Mouse (Mus musculus) mature B cell (primary cell): ENCODE data around the gene Thada.

ENCODE experiments used
- in situ Hi-C: fragments of 300-500 bp; cut with MboI; formaldehyde crosslinking; loops from 2 replicates; pipeline ENCODE4 v1.14.3; 2019

Gene Thada

DNA sequence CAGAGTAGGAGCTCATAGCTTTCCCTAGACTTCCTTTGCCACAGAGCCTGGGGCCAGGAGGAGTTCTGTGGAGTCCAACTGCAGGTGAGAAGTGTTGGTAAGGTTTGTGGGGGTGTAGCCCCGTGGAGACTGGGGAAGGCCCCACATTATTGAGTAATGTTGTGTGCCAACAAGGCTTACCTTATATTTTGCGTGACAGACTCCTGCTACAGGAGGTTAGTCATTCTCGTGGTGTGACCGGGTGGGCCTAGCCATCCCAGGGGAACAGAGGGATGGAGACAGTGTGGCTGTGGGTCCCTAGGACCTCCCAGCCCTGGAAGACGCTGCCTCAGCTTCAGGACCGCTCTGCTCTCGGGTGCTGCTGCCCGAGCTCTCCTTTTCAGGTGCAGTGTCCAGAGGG, 301.9 kb downstream of the Thada start:
- in situ Hi-C loops = no loop called here

DNA sequence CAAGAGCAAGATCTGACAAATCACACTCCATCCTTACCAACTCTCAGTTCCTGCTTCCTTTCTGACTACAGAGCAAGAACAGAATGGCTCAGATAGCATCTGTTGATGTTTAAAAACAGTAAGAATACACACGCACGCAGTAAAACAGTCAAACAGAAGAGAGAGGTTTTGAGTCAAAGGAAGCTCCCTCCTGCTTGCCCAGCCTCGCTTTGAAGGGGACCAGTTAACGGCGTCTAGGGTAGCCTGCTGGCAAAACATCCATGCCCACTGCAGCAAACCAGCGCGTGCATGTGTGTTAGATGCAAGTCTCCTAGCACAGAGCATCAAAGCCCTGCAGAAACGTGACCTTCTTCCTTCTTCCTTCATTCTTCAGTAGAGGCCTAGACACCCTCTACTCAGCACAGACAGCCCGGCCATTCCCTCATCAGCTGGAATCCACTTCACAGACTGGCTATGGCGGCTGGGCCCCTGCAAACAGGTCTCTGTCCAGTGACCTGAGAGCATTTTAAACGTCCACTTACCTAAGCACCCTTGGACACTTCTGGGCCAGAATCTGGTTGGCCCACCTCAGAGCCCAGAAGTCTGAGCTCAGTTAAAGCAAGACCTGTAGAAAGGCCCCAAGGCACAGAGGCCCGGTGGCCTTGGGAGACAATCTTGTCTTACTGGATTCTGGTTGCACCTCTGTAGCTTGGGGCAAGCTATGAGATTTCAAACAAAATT, 302.8 kb downstream of the Thada start:
- in situ Hi-C loops = no loop called here

- in situ Hi-C loops = no loop called here
Measured at GRCm38 (mm10) chr17:84162211-84162760, 303.7 kb downstream of the Thada start.

- in situ Hi-C loops = no loop called here
Measured at GRCm38 (mm10) chr17:84161231-84161854, 304.7 kb downstream of the Thada start.

- in situ Hi-C loops = no loop called here
Measured at GRCm38 (mm10) chr17:84158891-84159290, 307.1 kb downstream of the Thada start.

GRCm38 (mm10) chr17:84158461-84158795, 307.6 kb downstream of the Thada start:
- in situ Hi-C loops = no loop called here

- in situ Hi-C loops = no loop called here
Measured at GRCm38 (mm10) chr17:84157743-84158460, 308.1 kb downstream of the Thada start.

DNA sequence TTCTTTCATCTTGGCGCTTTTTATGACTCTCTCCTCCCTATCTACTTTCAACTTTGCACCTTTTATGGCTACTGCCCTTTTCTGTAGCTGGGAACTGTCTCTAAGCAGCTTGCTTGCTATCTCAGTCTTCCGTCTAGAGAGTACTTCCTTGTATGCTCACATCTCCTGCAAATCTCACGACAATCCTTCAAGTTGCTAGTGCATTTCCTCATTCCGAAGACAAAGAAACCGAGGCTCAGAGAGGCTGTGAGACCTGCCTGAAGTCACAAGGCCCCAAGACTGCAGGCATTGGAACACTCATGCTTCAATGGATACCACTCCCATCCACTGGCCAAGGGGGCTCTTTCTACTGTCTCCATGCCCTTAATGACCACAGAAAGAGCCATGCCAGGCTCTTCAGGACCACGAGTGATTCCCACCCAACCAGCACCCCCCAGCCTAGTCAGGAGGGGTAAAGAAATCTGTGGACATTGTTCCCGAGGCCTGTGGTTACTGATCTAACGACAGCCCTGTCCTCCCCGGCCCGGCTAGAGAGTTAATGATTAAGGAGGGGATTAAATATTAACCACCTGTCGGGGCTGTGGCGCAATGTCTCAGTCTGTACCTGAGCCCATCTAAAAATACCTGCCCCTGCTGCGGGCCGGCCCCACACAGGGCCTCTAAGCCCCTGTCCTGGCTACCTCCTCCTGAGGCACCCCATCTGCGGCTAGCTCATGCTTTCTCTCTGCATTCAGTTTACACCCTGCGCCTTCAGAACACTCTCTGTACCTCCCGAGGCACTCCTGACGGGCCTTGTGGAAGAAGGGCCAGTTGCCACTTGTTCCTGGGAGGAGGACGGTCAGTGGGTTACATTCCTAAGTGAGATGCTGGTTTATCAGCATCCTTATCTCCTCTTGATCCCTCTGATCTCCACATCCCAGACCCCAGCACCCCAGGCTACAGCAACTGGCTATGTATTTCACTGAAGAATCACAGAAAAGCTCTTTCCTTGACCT, 309.0 kb downstream of the Thada start:
- in situ Hi-C loops = no loop called here

- in situ Hi-C loops = no loop called here
Measured at GRCm38 (mm10) chr17:84156227-84156573, 309.8 kb downstream of the Thada start.

GRCm38 (mm10) chr17:84155516-84156226, 310.3 kb downstream of the Thada start:
- in situ Hi-C loops = no loop called here

DNA sequence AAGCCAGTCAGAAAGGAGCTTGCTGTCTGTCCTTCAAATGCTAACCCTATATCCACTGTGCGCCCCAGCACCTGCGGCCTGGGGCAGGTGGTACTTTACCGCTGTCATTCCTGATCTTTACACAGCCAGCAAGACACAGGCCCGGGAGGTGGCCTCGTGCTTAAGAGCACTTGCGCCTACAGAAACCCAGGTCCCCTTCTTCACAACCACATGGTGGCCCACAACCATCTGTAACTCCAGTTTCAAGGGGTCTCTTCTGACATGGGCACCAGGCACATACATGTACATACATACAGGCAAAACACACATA, 311.0 kb downstream of the Thada start:
- in situ Hi-C loops = no loop called here

DNA sequence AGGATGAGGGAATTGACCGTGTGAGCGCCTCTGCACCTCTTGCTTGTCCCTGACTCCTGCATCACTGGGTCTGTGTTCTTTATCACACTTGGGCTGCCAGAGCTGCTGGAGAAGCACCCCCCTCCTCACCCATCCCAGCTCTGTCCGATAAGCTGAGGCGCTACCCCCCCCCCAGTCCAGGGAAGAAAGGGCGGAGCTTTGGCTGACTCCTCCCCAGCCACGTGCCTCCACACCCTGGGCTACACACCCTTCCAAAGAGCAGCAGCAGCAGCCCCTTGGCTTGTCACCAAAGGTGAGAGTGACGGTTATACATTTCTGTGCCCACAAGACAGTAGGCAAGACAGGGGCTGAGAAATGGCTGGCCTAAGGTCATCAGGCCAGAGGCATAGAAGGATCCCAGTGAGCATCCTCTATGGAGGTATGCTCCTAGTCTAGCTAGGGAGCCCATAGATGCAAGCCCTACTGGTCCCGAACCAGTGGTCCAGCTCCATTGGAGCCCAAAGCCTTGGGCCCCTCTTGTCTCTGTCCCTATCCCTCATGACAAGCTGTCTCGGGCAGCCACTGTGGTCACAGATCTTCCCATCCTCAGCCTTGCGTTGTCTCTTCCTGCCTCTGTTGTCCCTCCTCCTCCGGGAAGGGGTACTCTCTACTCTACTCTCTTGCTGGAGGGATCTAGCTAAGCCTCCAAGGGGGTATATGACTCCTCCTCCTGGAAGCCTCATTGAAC, 311.5 kb downstream of the Thada start:
- in situ Hi-C loops = no loop called here

DNA sequence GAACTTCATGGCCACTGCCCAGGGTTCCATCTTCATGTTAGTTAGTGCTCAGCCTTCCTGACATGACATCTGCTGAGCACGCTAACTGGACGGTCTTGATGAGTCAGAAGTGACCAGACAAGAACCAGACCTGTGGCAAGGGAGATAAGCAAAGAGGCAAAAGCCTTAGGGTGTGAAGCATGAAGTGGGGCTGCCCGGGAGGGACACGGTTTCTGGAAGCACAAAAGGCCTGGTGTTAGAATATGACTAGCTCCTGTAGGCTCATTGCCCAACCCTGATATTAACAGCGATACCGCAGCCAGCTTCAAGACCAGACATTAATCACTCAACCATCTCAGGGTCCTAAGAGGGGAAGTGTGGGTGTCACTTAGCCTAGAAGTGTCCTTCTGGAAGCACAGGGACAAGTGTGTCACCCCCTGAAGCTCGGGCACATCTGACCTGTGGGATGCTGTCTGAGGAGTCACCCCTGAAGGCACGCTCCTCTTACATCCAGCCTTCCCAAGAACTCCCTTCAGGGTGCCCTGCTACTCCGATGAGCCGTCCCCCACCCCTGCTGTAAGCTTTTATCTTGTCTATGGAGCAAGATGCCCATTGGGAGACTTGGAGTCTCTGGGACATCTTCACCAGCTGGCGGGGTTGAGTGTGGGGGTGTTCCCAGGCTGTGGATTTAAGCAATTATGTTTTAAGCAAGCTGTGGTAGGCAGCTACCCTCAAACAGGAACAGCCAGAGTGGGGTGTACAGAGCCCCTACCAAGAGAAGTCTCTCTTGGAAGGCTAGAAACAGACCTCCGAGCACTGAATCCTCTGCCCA, 312.8 kb downstream of the Thada start:
- in situ Hi-C loops = no loop called here

- in situ Hi-C loops = no loop called here
Measured at GRCm38 (mm10) chr17:84152206-84152975, 313.6 kb downstream of the Thada start.

DNA sequence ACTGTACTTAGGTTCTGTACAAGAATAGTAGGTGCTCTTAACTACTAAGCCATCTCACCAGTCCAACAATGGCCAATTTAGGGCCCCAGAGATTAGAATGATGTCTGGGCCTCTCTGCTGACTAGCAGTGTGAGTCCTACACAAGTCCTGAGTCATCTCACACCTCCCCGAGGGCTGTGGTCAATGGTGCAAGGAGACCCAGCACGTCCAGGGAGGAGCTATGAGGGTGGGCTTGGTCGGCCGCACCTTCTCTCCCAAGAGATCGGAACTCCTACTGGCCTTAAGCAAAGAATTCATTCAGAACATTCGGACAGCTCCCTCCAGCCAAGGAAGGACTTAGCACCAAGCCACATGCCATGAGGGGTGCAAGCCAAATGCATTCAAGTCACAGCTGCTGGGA, 314.7 kb downstream of the Thada start:
- in situ Hi-C loops = no loop called here

DNA sequence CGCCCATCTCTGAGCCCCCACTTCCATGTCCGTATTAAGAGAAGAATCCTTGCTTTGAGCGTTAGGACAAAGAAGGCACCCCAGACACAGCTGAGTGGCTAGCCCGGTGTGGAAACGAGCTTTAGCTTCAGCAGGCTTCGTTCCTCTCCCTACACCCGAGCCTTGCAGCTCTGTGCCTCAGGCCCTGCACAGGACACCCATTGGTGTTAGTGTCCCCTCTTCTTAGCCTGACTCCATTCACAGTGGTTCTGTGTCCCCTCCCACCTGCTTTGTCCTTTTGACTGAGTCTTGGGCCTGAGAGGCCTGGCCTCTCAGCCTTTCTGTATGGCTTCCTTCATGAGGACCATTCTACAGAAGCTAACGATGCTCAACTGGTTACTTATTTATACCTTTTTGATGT, 315.7 kb downstream of the Thada start:
- in situ Hi-C loops = no loop called here

DNA sequence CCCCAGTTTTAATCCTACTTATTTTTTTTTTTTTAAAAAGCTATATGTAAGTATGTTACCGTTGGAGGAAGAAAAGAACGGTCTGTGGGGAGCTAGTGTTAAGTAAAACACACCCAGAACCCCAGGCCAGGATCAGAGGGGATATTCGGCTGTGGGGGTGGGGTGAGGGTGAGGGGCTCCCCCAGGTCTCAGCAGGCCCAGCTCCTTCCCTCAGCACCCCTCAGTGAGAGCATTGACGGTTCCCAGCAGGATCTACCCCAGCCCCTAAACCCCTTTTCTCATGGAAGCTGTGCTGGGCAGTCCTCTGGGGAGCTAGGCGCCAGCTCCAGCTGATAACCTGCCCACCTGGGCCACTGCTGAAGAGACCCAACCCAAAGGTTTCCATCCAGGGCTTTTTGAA, 316.4 kb downstream of the Thada start:
- in situ Hi-C loops = no loop called here

DNA sequence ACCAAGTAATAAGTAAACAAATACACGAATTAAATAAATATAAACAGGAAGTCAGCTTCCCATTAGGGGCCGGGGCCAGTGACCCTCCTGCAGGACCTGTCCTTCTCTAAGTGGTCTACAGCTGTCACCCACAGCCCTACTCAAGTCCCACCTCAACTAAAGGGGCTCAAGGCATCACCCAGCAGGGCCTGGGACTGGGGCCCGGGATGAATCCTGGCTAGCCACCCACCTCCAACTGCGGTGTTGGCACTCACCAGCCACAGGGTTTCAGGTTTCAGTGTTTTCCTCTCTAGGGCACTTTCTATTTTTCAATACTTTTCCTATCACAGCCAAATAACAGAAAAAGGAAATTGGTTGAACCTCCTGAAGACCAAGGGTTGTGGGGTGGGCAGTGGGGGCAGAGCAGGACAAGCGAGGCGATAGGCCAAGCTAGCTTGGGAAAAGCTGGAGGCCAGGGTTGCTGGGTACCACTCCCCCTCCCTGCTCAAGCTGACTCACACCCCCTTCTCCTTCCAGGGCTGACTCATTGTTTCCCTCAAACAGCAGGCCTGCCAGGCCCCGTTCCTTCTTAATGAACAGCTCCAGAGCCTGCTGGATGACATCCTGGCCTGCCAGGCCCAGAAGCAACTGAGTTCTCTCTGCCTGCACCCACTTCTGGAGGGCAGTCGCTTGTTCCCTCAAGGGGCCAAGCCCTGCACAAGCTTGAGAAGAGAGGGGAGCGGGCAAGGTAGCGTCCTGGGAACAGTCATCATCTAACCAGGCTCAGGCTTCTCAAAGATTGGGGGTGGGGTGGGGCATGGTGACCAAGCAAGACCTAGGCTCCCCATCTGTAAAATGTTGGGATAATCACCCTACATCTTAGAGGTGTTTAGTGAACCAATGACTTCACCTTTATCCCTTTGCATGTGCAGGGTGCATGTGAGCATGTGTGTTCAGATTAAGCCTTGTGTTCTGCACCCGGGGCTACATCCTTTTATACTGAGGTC, 317.2 kb downstream of the Thada start:
- in situ Hi-C loops = no loop called here
